Mouse (Mus musculus): ENCODE measurements around the gene Xkr7.

DNA sequence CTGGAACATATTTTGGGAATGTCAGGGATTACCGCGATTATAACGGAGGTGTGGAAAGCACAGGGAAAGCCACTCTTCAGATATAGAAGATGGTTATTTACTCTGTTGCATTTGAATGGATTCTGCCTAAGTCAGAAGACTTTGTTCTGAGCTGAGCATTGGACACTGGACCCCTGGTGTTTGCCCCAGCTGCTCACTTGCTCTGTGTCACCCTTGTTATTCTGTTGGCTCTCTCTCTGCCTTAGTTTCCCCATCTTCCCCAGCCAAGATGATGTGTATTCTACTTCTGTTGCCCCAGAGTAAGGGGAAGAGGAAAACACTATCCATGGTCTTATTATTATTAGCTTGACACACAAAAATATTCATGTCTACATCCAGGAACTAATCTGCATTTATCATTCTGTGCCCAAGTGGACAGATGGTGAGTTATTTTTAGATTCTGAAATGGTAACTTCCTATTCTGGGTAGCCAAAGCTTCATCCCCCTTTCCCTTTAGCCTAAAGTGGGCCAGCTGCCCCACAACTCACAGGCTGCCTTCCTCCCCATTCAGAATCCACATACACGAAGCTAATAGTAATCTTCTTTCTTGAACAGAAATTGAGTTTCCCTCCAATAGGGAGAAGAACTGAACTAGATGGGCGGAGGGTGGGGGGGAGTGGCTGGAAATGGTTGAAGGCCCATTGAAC, 2.0 kb downstream of the Xkr7 start:
- TF ChIP-seq CTCF (IDR thresholded peaks at IDR 0.05; ENCODE audit: insufficient read depth, low read length) (no peak), POLR2A (IDR thresholded peaks at IDR 0.05; ENCODE audit: borderline replicate concordance, extremely low read depth, low read depth, low read length) (no peak)
